Mouse (Mus musculus) brain, embryonic 18.5 days (tissue): ENCODE measurements around the gene Tbxas1.

ENCODE experiments used
- DNase-seq: peaks from one replicate; pipeline ENCODE4 v3.0.0-alpha.2; 2012; ENCODE audit warnings: low read depth, low spot score

Gene Tbxas1

DNA sequence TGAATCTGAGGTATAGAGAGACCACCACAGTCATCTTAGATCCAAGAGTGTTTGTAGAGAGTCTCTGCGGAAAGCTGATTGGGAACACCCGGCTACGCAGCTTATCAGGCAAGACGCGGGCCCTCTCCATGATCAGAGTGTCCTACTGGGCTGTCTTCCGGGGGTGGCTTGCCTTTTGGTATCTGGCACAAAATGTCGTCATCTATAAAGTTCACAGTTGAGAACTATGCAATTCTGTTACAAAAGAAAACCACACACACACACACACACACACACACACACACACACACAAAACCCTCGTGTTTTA lies 46.6 kb downstream of the Tbxas1 start:
- DNase-seq, result no peak

- no peak for DNase-seq
Measured at GRCm38 (mm10) chr6:38922517-38922916, 47.3 kb downstream of the Tbxas1 start.

GRCm38 (mm10) chr6:38923450-38923849 lies 48.2 kb downstream of the Tbxas1 start:
- DNase-seq, result no peak

DNA sequence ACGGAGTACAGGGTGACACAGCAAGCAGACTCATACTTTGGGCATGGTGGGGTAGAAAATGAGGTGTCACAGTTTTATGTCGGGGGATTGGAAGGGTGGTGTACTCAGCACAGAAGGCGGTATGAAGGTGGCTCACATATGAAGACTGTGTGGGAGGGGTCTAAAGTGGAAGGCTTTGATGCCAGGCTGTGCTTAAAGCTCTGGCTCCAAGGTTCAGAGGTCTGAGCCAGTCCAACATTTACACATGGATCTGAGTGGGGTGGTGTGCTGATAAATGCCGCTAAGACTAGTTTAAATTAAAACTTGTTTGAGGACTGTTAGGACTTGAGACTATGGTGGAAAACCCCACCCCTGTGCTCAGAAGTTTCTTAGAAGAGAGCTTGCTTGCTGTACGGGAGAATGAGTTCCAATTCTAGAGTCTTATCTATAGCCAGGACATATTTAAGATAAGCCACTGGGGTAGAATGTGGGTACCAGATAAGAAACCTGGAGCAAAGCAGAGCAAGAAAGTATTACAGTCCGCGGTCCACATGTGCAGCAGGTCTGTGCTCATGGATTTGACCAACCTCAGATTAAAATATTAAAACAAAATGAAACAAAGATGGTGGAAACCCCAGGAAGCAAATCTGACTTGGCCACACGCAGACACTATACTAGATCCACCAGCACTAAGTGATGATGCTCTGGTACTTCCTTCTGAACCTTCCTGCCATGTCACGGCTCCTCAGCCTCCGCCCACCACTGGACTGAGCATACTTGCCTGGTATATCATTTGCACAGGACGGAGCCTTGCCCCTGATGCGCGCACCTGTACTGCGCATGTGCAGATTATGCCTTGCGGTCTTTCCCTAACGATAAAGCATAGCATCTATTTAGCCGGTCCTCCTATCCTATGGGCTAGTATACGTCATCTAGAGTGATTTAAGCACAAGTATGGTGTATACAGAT lies 48.9 kb downstream of the Tbxas1 start:
- no peak for DNase-seq

DNA sequence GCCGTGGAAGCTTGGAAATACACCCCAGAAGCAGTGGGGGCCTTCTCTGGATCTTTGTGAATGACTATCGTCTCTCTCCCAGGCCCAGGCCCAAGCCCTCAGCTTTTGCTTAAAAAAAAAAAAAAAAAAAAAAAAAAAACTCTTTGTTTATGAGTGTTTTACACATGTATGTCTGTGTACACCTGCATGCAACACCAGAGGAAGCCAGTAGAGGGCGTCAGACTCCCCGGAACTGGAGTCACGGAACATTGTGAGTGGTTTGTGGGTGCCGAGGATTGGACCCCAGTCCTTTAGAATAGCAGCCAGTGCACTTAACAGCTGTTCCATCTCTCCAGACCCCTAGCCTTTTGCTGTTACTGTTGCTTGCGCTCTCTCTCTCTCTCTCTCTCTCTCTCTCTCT lies 50.5 kb downstream of the Tbxas1 start:
- DNase-seq, result no peak

DNA sequence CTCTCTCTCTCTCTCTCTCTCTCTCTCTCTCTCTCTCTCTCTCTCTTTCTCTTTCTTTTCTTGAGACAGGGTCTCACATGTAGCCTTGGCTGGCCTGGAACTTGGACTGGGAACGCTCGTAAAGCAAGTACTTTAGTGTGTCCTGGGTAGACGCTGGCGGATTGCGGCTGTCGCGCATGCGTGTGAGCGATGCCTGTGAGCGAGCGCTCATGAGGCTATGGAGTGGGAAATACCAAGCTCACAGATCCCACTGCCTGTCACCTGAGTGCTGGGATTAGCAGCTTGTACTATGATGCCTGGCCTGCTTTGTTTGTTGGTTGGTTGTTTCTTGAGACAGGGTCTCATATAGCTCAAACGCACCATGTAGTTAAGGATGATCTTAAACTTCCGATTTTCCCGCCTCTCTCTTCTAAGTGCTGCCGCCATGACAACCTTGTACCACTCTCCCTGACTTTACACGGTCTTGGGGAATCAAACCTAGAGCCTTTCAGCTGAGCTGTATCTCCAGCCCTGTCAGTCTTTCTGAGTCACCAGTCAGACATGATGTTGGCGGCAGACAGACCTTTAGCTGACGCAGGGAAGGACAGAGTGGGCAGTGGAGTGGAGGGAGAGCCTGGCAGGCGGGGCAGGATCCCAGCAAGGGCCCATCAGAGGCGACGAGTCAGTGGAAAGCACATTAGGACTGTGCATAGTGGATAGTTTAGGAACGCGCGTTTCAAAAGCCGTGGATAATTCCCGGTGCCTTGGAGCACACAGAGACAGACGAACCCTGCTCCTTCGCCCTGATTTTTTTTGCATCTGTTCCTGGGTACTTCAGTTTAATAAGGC lies 51.1 kb downstream of the Tbxas1 start:
- no peak for DNase-seq

- no peak for DNase-seq
Measured at GRCm38 (mm10) chr6:38926963-38927361, 51.8 kb downstream of the Tbxas1 start.

- no peak for DNase-seq
Measured at GRCm38 (mm10) chr6:38928489-38928888, 53.3 kb downstream of the Tbxas1 start.

DNA sequence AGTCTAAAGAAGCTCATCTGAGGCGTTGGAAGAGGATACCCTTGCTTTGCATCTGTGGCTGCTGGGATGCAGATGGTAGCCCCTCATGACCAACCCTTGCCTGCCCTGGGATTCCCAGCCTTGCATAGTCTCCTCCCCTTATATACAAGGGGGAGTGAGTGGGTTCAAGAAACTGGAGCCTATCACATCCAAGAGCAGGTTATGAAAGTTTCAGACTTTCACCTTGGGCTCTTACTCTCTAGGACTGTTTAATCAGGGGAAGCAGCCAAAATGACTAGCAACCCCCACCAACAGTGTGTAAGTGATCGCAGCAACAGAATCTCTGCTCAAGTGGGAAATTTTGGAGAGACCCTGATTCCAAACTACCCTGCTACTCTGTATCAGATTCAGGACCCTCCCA lies 60.8 kb downstream of the Tbxas1 start:
- no peak for DNase-seq

- DNase-seq, result no peak
Measured at GRCm38 (mm10) chr6:38938421-38938820, 63.2 kb downstream of the Tbxas1 start.

- DNase-seq, result no peak
Measured at GRCm38 (mm10) chr6:38939096-38939495, 63.9 kb downstream of the Tbxas1 start.

DNA sequence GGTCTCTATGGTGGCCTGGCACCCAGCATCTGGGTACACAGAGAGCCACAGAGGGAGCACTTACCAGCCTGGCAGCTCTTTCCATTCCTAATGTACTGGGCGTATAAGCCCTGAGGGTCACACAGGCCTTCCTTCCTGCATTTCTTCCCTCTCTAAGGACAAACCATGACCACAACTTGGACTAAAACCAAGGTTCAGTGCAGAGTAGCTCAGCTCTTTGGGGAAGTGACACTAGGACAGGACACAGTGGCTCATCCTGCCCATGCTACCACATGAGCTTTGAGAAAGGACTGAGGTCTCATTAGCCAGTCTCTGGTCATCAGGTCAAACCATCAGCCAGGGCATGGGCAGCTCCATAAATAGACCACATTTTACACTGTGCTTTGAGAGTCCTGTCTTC lies 65.8 kb downstream of the Tbxas1 start:
- no peak for DNase-seq

DNA sequence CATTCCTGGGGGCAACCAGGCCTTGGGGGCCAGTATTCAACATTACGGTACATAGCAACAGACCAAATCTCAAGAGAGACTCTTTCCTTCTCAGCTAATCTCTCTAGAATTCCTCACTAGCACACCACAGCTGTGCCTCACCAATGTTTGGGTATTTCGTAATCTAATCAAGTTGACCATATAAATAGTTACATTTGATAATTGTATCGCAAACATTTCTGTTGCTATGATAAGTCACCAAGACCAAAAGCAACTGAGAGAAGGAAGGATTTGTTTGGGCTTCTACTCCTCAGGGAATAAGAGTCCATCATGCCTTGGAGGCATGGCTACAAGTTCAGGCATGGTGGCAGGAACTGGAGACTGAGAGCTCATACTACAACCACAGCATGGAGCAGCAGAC lies 67.6 kb downstream of the Tbxas1 start:
- DNase-seq, result no peak

- no peak for DNase-seq
Measured at GRCm38 (mm10) chr6:38944392-38944791, 69.2 kb downstream of the Tbxas1 start.

DNA sequence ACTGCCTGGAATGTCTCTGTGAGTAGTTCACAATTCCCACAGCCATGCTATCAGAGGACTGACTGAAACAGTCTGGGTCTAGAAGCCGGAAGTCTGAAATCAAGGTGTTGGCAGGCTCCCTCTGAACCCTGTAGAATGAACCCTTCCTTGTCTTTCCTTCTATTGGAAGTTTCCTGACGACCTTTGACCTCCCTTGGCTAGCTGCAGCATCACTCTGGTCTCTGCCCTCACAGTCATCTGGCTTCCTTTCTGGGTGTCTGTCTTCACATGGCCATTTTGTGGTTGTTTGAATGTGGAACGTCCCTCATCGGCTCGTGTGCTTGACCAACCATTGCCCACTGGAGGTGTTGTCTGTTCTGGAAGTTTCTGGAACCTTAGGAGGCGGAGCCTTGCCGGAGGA lies 69.6 kb downstream of the Tbxas1 start:
- DNase-seq, result no peak

DNA sequence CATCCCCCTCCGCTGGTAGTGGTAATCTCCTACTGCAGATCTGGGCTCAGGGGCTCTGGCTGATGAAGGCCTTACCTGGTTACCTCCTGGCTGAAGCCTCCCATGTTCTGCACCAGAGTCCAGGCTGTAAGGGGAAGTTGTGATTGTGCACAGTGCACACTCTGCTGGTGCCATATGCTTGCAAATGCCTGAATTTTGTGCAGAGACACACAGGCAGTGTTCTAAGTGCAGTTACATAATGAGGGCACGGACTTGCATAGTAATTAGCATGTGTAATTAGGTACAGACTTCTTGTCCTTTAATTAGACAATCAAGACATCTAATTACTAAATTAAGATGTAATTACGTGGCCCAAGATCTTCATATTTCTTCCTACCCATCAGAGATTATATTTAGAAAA lies 70.5 kb downstream of the Tbxas1 start:
- DNase-seq, result no peak

DNA sequence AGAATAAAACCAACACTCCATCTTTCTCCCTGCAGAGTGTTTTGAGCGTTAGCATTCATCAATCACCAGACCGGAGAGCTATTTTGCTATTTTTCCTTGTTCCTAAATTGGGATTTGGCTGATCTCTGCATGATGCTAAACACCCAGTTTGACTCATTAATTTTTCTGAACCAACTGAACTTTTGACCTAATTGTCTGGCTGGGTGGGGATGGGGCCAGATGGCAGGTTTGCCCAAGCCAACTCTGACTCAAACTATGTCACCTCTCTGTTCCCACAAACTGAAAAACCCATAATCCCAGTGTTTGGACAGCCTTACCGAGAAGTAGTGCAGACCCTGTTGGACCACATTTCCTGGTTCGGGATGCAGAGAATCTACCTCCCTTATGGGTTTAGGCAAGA lies 72.1 kb downstream of the Tbxas1 start:
- no peak for DNase-seq

DNA sequence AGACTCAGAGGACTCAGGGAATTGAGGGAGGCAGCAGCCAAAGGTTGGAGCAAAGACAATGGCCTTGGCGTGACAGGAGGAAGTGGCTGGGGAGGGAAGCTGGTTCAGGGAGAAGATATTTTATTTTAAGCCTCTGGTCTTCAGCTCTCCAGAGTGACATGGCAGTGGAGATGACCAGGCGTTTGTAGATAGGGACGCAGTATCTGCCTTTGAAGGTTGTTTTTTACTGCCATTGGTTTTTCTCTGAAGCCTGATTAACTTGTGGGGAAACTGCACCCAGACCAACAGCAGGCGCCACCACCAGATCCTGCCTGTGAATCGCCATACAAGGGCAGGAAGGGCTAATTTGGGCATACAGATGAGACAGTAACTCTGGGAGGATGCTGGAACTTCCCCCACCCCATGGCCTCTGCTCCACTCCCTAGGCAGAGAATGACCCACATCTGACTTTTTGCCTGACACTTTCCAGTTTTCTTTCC lies 74.5 kb downstream of the Tbxas1 start:
- DNase-seq, result no peak

- DNase-seq, result no peak
Measured at GRCm38 (mm10) chr6:38950341-38950740, 75.1 kb downstream of the Tbxas1 start.

DNA sequence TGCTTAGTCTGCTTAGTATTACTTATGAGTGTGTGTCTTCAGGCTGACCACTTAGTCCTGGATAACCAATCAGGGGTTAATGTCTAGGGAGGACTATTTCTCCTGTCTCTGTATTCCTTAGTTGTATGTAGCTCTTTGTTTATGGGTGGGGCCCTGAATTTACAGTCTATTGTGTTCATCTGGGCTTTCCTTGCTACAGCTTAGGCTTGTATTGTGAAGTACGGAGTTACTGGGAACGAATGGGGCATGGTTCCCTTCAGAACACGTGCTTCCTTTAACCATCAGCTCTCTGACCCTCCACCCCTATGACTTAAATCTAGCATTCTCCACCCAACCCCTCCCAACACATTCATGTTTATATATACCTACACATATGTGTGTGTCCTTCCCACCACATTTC lies 75.6 kb downstream of the Tbxas1 start:
- DNase-seq, result no peak

GRCm38 (mm10) chr6:38956641-38957040 lies 81.4 kb downstream of the Tbxas1 start:
- DNase-seq, result no peak

GRCm38 (mm10) chr6:38957246-38957645 lies 82.0 kb downstream of the Tbxas1 start:
- DNase-seq, result no peak

GRCm38 (mm10) chr6:38959502-38959901 lies 84.3 kb downstream of the Tbxas1 start:
- DNase-seq, result no peak
